Mouse (Mus musculus) liver, adult 2 months (tissue): Measurements from ENCODE around the gene Ptpn6.

Source experiments
- CTCF ChIP-seq: fragments of 200-500 bp; IDR thresholded peaks from 2 replicates; pipeline ENCODE4 v1.5.1; 2011; ENCODE audit warnings: low read depth, low read length, control low read depth
- POLR2A ChIP-seq: fragments of 200-500 bp; IDR thresholded peaks from 2 replicates; pipeline ENCODE4 v1.6.1; 2011; ENCODE audit warnings: low read length, control low read depth; ENCODE audit not compliant: insufficient read depth; ENCODE audit errors: extremely low read depth

GRCm38 (mm10) chr6:124746296-124746605 lies 7.7 kb upstream of the Ptpn6 start:
- no peak for TF ChIP-seq POLR2A
- TF ChIP-seq CTCF: no peak
